Mouse (Mus musculus) brain, embryonic 14.5 days (tissue): Measurements from ENCODE around the gene Dcun1d2. TPM values are rescaled to one million over a fixed set of nuclear protein-coding genes. Genes with fewer than 3 reads are reported as not detected.

Experiments used
- DNase-seq: peaks from one replicate; pipeline ENCODE4 v3.0.0-alpha.2; 2011; ENCODE audit warnings: low read depth
- CTCF ChIP-seq: fragments of 200-500 bp; IDR thresholded peaks from 2 replicates; pipeline ENCODE4 v1.5.1; 2012; ENCODE audit warnings: inconsistent platforms, mild to moderate bottlenecking, moderate library complexity, borderline replicate concordance; ENCODE audit not compliant: insufficient read depth, insufficient read length; ENCODE audit errors: extremely low read depth
- POLR2A ChIP-seq: fragments of 200-500 bp; IDR thresholded peaks from 2 replicates; pipeline ENCODE4 v1.6.1; 2012; ENCODE audit warnings: mild to moderate bottlenecking, inconsistent platforms, borderline replicate concordance; ENCODE audit not compliant: poor library complexity, insufficient read depth, insufficient read length, severe bottlenecking; ENCODE audit errors: extremely low read depth
- polyA plus RNA-seq: library from polyadenylated mRNA; depleted of rRNA; stranded (reverse); fragments of >200 nt; gene quantifications from 2 replicates; pipeline ENCODE4 v1.2.3, GENCODE M21; 2012; rRNA removed

Gene Dcun1d2
- polyA plus RNA-seq, 1 experiment: 42.6 TPM

DNA sequence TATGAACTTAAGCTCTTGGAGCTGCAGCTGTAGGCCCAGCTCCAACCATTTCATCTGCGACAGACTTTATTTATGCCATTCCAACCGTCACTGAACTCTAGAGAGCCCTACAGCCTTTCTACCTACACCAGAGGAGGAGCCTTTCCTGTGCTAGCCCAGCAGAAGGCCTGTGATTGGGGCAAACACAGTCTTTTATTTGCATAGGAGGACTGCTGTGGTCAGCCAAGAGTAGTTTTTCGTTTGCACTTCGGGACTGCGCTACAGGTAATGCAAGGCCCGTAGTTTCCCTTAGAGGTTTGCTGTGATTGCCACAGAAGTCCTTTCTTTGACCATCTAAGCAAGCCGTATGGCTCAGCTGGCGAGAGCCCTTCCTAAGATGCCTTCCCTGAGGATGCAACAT is 71.5 kb downstream of the Dcun1d2 start:
- TF ChIP-seq POLR2A: no peak
- TF ChIP-seq CTCF: no peak
- no peak for DNase-seq

DNA sequence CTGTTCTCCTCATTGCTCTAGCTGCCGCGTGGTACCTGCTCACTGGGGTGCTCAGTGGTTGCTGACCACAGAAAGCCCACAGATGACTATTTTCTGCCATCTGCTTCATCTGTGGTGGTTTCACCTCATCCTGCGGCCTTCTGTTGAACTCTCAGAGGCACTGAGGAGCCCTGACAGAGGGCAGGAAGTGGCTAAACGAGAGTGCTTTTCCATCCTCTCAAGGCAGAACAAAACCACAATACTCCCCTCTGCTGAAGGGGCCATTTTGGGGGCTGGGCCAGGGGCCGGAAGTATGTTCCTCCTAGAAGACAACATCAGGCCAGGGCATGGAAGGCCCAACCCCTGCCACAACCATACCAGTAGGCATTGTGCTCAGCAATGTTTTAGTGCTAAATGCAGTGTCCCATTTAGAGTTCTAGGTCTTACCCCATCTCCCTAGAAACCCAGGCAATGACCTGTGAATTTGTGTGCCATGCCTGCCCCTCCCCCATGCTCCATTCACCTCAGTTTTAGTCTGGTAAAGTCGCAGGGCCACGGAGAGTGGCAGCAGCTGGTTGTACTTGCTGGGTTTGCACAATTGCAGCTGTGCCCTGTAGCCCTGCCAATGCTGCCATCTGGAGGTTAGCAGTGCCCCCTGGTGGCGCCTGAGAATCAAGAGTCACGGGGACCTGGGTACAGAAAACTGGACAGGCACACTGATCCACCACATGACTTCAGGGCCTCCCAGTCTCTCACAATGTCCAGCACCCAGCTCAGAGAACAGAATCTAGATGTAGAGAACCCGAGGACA is 74.3 kb downstream of the Dcun1d2 start:
- TF ChIP-seq POLR2A: no peak
- TF ChIP-seq CTCF: peak; percentile 86
- DNase-seq: peak; percentile 91

DNA sequence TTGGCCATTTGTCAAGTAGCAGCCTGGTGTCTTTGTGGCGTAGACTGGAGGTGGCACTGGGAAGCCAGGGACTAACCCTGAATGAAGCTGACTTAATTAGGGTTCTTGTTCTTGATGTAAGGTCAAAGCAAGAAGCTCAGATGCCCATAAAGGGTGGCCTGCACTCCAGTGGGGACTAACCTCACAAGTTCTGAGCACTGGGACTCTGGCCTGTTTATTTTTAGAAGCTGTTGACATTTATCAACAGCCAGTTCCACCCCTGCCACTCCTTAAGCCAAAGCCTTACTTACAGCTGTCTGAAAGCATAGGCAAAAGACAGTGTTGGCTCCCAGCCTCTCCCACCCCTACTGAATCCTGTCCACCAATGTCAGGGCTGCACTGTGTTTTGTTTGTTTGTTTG is 78.2 kb downstream of the Dcun1d2 start:
- DNase-seq: no peak
- TF ChIP-seq CTCF: no peak
- no peak for TF ChIP-seq POLR2A

DNA sequence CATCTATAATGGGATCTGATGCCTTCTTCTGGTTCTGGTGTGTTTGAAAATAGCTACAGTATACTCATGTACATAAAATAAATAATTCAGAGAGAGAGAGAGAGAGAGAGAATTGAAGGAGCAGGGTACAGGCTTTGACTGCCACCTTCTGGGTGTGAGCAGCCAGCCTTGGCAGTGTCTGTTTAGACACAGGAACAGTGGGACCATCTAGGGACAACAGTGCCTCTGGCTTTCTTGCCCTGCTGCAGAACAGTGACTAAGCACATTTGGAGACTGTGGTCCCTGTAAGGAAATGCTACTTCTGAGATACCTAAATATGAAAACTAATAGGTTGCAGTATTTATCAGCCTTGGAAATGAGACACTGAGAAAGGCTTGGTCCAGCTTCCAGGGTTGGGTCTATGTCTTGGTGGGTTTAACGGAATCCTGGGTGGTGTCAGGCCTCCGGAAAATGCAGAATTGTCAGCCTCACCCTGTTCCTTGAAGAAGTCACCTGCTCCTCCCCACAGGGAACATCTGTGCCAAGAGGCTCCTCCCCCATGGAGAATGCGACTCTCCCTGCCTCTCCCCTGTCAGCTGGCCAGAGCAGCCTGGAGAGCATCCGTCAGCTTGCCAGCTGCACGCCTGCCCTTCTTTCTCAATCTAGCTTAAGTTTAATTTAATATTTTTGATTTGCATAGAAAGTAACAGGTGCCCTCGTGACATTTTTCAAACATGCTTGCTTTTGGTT is 79.1 kb downstream of the Dcun1d2 start:
- TF ChIP-seq CTCF (no peak; the same call in 1 of the 2 replicates), POLR2A (no peak)
- no peak for DNase-seq

DNA sequence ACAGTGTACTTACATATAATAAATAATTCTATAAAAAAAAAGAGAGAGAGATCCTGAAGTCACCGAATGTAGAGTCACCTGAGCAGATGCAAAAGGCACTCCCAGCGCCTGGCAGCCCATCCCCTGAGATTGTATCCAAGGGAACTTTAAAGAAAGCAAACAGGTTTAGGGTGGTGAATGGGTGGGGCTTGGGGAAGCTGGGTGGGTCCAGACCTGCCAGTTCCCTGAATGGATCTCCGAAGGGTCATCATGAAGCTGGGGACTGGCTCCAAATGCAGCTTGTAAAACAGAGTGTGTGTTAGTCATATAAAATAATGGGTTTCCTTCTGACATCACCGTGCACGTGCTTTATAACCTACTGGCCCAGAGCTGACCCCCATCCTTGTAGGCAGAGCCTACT is 81.6 kb downstream of the Dcun1d2 start:
- TF ChIP-seq POLR2A (no peak), CTCF (no peak)
- DNase-seq: no peak

Other genes with a start within 250 kb of the Dcun1d2 start
- gene Proz, start 227.2 kb downstream of the Dcun1d2 start, polyA plus RNA-seq: 0.12 and 0.15 TPM in 2 replicates
- gene Pcid2, start 182.7 kb downstream of the Dcun1d2 start, polyA plus RNA-seq: 38.5 and 40.5 TPM in 2 replicates
- 60.6 and 67.6 TPM in 2 replicates for gene Cul4a, start 182.5 kb downstream of the Dcun1d2 start, polyA plus RNA-seq
- gene Lamp1, start 129.0 kb downstream of the Dcun1d2 start, polyA plus RNA-seq: 247 and 265 TPM in 2 replicates
- gene Grtp1, start 87.5 kb downstream of the Dcun1d2 start, polyA plus RNA-seq: 14.4 and 16.6 TPM in 2 replicates
- gene Adprhl1, start 34.0 kb downstream of the Dcun1d2 start, polyA plus RNA-seq: 0.14 and 0.29 TPM in 2 replicates
- 35.5 and 38.3 TPM in 2 replicates for gene Tmco3, start 59 bp upstream of the Dcun1d2 start, polyA plus RNA-seq
- 142 and 190 TPM in 2 replicates for gene Tfdp1, start 50.6 kb upstream of the Dcun1d2 start, polyA plus RNA-seq
- gene Atp4b, start 108.7 kb upstream of the Dcun1d2 start, polyA plus RNA-seq: not detected in 2 replicates
- gene Grk1, start 117.0 kb upstream of the Dcun1d2 start, polyA plus RNA-seq: 0.06 and 0.10 TPM in 2 replicates
- gene Tmem255b, start 147.1 kb upstream of the Dcun1d2 start, polyA plus RNA-seq: 0.20 and 0.27 TPM in 2 replicates
- gene Gas6, start 206.4 kb upstream of the Dcun1d2 start, polyA plus RNA-seq: 25.8 and 36.6 TPM in 2 replicates